Mouse (Mus musculus) neural tube, embryonic 10.5 days (tissue): ENCODE results near the gene Gm826.

Experiments used
- DNase-seq: peaks from one replicate; pipeline ENCODE4 v3.0.0-alpha.2; 2017; ENCODE audit warnings: low spot score; ENCODE audit errors: extremely low spot score

Gene Gm826

DNA sequence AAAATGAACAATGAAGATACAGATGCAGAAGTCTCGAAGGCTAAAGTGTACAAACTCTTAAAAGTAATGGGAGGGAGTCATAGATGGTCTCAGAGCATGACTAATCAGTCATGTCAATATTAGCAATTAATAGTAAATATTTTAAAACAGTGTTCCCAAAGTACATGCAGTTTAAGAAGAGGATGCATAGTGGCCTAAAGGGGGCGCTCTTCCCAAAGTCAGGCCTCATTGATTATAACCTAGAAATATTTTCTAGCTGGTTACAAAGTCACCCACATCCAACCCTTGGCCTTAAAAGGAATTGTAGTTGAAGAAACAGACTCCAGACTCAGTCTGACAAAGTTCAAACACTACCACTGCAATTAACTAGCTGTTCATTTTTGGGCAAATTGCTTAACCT is 20.4 kb upstream of the Gm826 start:
- no peak for DNase-seq

GRCm38 (mm10) chr2:160353581-160353980 is 19.6 kb upstream of the Gm826 start:
- DNase-seq, result no peak

GRCm38 (mm10) chr2:160351038-160351574 is 17.1 kb upstream of the Gm826 start:
- DNase-seq, result no peak

GRCm38 (mm10) chr2:160349578-160349977 is 15.6 kb upstream of the Gm826 start:
- DNase-seq, result no peak

DNA sequence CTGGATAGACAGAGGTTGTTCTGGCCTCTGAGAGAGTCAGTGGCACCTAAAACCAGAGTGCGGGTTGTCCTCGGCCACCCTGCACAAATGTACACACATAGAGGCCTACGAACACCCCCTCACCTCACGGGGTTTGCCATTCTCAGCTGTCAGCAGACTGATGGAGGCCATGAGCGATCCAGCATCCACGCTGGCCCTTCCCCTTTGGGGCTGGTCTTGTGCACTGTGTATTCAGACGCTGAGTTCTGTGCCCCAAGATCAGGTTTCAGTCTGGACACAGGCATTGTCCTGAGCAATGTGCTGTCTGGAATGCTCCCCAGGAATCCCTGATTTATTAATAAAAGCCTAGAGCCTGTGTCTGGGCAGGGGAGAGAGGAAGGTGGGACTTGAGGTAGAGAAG is 14.8 kb upstream of the Gm826 start:
- peak; percentile 39 for DNase-seq

- DNase-seq, result no peak
These were observed 14.2 kb upstream of the Gm826 start for GRCm38 (mm10) chr2:160348072-160348604.

GRCm38 (mm10) chr2:160345644-160346043 is 11.7 kb upstream of the Gm826 start:
- no peak for DNase-seq

DNA sequence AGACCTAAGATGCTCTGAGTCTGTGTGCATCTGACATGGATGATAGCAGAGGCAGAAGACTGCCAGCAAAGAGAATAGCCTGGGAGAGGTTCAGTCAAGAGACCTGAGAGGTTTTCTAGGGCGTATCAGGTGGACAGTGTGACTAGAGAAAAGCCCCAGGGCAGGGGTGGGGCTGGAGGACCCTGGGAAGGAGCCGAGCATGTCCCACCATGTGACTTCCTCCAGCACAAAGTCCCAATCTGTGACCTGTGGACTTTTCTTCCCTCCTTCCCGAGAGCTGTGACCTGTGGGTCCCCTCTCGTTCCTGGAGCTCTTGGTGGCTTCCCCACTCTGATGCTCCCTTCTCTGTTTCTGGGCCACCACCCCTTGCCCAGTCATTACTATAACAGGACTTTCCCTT is 6.2 kb upstream of the Gm826 start:
- DNase-seq, result no peak

DNA sequence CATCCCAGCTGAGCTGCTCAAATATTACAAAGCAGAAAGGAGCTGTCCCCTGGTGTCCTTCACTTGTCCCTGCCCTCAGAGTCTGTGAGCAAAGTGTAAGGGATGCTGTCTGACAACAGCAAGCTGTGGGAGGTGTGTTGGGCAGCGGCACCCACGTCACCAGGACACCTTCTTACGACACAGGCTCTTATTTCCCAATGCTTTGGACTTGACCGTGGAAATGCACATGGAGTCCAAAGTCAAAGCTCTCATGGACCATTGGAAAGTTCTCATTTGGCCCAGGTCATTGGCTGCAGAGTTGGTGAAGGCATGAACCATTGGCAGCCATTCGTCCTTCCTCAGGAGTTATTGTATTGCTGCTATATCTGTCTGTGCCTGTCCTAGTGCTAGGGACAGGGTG is 5.6 kb upstream of the Gm826 start:
- DNase-seq, result no peak

- DNase-seq, result no peak
These were observed 2.1 kb upstream of the Gm826 start for GRCm38 (mm10) chr2:160336053-160336452.

DNA sequence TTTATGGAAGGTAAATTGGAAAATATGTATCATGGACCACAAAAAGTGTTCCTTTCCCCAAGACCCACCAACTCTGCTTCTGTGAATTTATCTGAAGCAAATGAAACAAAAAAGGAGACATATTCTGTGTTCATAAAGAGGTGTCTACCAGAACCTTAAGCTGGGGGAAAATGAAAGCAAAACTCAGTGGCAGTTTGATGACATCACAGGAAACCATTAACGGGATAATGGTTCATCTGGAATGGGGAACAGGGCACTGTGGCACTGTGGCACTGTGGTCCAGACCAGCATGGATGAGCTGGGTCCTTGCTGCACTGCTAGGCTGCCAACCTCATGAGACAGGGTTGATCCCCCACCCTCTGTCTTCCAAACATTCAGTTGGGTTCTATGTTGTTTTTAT is 1.1 kb upstream of the Gm826 start:
- no peak for DNase-seq

- no peak for DNase-seq
These were observed 1.2 kb downstream of the Gm826 start for GRCm38 (mm10) chr2:160332516-160333325.

- DNase-seq, result no peak
These were observed 5.1 kb downstream of the Gm826 start for GRCm38 (mm10) chr2:160328886-160329285.

GRCm38 (mm10) chr2:160327716-160328115 is 6.2 kb downstream of the Gm826 start:
- DNase-seq, result no peak

- no peak for DNase-seq
These were observed 6.8 kb downstream of the Gm826 start for GRCm38 (mm10) chr2:160327167-160327566.

DNA sequence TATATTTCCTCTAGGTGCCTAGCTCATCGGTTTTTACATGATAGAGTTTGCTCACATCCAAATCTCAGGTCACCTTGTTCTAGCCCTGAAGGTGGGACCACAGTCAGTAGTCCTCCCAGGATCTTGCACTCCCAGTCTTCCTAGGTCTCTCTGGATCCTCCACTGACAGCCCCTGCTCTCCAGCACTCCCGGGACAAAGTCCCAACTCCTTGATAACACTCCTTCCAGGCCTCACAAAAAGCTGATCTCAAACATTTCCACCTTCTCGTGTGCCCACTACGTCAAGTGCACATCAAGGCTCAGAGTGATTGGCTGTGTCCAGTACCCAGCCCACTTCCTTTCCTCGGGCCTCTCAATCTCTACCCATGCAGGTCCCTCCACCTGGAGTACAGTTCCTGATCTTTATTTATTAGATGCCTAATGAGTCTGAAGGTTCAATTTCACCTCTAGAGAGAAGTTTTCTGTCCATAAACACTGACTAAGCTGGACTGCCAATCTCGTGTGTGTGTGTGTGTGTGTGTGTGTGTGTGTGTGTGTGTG is 8.8 kb downstream of the Gm826 start:
- DNase-seq, result no peak

GRCm38 (mm10) chr2:160321829-160322228 is 12.1 kb downstream of the Gm826 start:
- no peak for DNase-seq

DNA sequence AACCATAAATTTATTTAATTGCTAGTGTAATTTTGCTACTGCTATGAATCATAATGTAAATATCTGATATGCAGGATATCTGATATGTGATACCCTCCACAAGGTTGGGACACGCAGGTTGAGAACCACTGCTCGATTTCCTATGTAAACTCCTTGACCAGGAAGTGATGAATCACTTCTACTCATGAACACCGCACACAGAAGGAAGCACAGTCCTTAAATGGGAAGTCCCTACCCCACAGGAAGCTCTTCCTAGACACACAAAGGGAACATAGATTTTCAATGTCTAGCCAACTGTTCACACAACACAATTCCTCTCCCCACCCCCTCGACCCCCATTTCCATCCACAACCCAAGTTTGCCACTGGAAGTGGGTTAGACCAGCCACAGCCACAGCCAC is 15.7 kb downstream of the Gm826 start:
- DNase-seq, result no peak

- no peak for DNase-seq
These were observed 20.4 kb downstream of the Gm826 start for GRCm38 (mm10) chr2:160313595-160314007.

- no peak for DNase-seq
These were observed 28.9 kb downstream of the Gm826 start for GRCm38 (mm10) chr2:160305070-160305469.

DNA sequence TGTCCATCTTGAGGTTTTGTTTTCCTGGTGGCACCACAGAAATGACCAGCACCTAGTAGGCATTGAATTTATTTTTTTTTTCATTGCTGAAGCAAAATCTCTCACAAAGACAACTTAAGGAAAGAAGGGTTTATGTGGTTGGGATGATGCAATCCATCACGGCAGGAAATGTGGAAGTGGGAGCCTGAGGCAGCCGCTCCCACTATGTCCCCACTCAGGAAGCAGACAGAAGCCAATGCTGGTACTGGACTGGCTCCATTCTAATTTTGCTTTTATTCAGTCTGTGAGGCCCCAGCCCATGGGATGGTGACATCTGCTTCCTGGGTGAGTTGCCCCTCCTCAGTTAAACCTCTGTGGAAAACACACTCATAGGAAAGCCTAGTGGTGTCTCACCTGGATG is 30.0 kb downstream of the Gm826 start:
- DNase-seq, result no peak

GRCm38 (mm10) chr2:160302013-160302412 is 31.9 kb downstream of the Gm826 start:
- DNase-seq, result no peak

GRCm38 (mm10) chr2:160298586-160298985 is 35.4 kb downstream of the Gm826 start:
- no peak for DNase-seq
